Mouse (Mus musculus) liver, postnatal 0 days (tissue): ENCODE measurements around the gene Kcnc2. TPM values are rescaled to one million over a fixed set of nuclear protein-coding genes. Genes with fewer than 3 reads are reported as not detected.

Source experiments
- ATAC-seq: fragments of 200-750 bp; cut with Nextera tagmentation; 2 replicates; pipeline ENCODE4 v1.8.0; 2017; ENCODE audit warnings: mild to moderate bottlenecking, moderate library complexity
- DNase-seq: peaks from one replicate; pipeline ENCODE4 v3.0.0-alpha.2; 2016
- H3K27ac ChIP-seq: fragments of 300-500 bp; sonication (generic); 2 replicates; pipeline ENCODE4 v1.5.1; 2014; ENCODE audit warnings: antibody characterized with exemption, moderate library complexity, mild to moderate bottlenecking, low read depth
- H3K27me3 ChIP-seq: fragments of 300-500 bp; sonication (generic); 2 replicates; pipeline ENCODE4 v1.6.1; 2014; ENCODE audit warnings: low read length, control low read depth, mixed read lengths; ENCODE audit not compliant: insufficient read depth
- H3K36me3 ChIP-seq: fragments of 300-500 bp; sonication (generic); replicated peaks from 2 replicates; pipeline ENCODE4 v1.6.1; 2014; ENCODE audit warnings: mild to moderate bottlenecking, control low read depth, low read length, moderate library complexity, mixed read lengths; ENCODE audit not compliant: insufficient read depth
- H3K4me1 ChIP-seq: fragments of 300-500 bp; sonication (generic); 2 replicates; pipeline ENCODE4 v1.6.1; 2014; ENCODE audit warnings: antibody characterized with exemption, mild to moderate bottlenecking, control low read depth; ENCODE audit not compliant: insufficient read depth
- H3K4me2 ChIP-seq: fragments of 300-500 bp; sonication (generic); 2 replicates; pipeline ENCODE4 v1.6.1; 2014; ENCODE audit warnings: low read depth, mild to moderate bottlenecking, low read length, moderate library complexity, mixed read lengths
- H3K4me3 ChIP-seq: fragments of 300-500 bp; sonication (generic); 2 replicates; pipeline ENCODE4 v1.5.1; 2014; ENCODE audit warnings: low read depth, low read length
- H3K9ac ChIP-seq: fragments of 300-500 bp; sonication (generic); replicated peaks from 2 replicates; pipeline ENCODE4 v1.6.1; 2014; ENCODE audit warnings: mild to moderate bottlenecking, moderate library complexity
- H3K9me3 ChIP-seq: fragments of 300-500 bp; sonication (generic); 2 replicates; pipeline ENCODE4 v1.6.1; 2016; ENCODE audit warnings: mild to moderate bottlenecking, control low read depth, low read length, mixed read lengths
- CTCF ChIP-seq: sonication (generic); IDR thresholded peaks from 2 replicates; pipeline ENCODE4 v1.5.1; 2016; ENCODE audit warnings: antibody characterized with exemption, low read depth
- EP300 ChIP-seq: IDR thresholded peaks from 2 replicates; pipeline ENCODE4 v1.6.1; 2016; ENCODE audit warnings: antibody characterized with exemption, low read depth, mild to moderate bottlenecking
- WGBS: fragments of 180-500 bp; shearing (Covaris S2); extraction: QIAGEN DNeasy Blood & Tissue Kit; methylation state at CpG from one replicate; pipeline ENCODE4 v1.1.7; 2014; ENCODE audit not compliant: insufficient replicate concordance; 5-methylcytosine and 5-hydroxymethylcytosine counted together
- polyA plus RNA-seq: library from polyadenylated mRNA; unstranded; fragments of >200 nt; fragmentation: Nextera tagmentation; extraction: Ambion mirVana; gene quantifications from 2 replicates; pipeline ENCODE4 v1.2.1, GENCODE M21; 2015

Gene Kcnc2
- polyA plus RNA-seq, 1 experiment from 2014 or later, result not detected

GRCm38 (mm10) chr10:112263467-112263866 is 7.5 kb upstream of the Kcnc2 start:
- WGBS, result 62% methylated on average over 3 of the region's 3 CpGs
- H3K9ac ChIP-seq, result no peak overlapping the region
- DNase-seq (no peak), ATAC-seq (no peak)
- no peaks in the 10 kb centered on the region for H3K9me3 ChIP-seq
- TF ChIP-seq EP300 (no peak), CTCF (no peak)
- no peak overlapping the region for H3K4me3 ChIP-seq
- H3K4me1 ChIP-seq, result no peaks in the 10 kb centered on the region
- H3K36me3 ChIP-seq, result no peaks in the 10 kb centered on the region
- H3K27me3 ChIP-seq, result 0 out of 2 replicates have a peak, but pooled peaks cover 4% of the 10 kb centered on the region
- H3K4me2 ChIP-seq, result no peak overlapping the region
- no peak overlapping the region for H3K27ac ChIP-seq

- no peak overlapping the region for H3K4me3 ChIP-seq
- TF ChIP-seq CTCF, result no peak
- no peak for TF ChIP-seq EP300
- H3K27me3 ChIP-seq, result peaks cover 43% of the 10 kb centered on the region
- ATAC-seq (no peak), DNase-seq (no peak)
- no peak overlapping the region for H3K27ac ChIP-seq
- no peak overlapping the region for H3K9ac ChIP-seq
- no peak overlapping the region for H3K4me2 ChIP-seq
- WGBS, result 60% methylated on average over 3 of the region's 3 CpGs
- no peaks in the 10 kb centered on the region for H3K9me3 ChIP-seq
- H3K36me3 ChIP-seq, result no peaks in the 10 kb centered on the region
- H3K4me1 ChIP-seq, result peaks cover 3% of the 10 kb centered on the region; the same call in 1 of the 2 replicates
These were observed 1.4 kb upstream of the Kcnc2 start for GRCm38 (mm10) chr10:112269481-112269880.

- 2% methylated on average over 43 of the region's 43 CpGs for WGBS
- H3K27me3 ChIP-seq, result peaks cover 43% of the 10 kb centered on the region
- no peaks in the 10 kb centered on the region for H3K36me3 ChIP-seq
- peak; percentile 18 for DNase-seq
- peaks cover 3% of the 10 kb centered on the region; the same call in 1 of the 2 replicates for H3K4me1 ChIP-seq
- H3K9ac ChIP-seq, result 0 out of 2 replicates have a peak overlapping the region, but pooled peaks have one; percentile 11
- TF ChIP-seq EP300 (no peak), CTCF (no peak)
- no peak overlapping the region for H3K27ac ChIP-seq
- H3K4me3 ChIP-seq, result peak overlapping the region; percentile 36
- ATAC-seq, result no peak
- H3K4me2 ChIP-seq, result peak overlapping the region; percentile 65
- H3K9me3 ChIP-seq, result no peaks in the 10 kb centered on the region
These were observed 761 bp upstream of the Kcnc2 start for GRCm38 (mm10) chr10:112269939-112270781.

- ATAC-seq, result no peak
These were observed 863 bp downstream of the Kcnc2 start for GRCm38 (mm10) chr10:112271803-112272165.

GRCm38 (mm10) chr10:112272171-112272570 is 1.2 kb downstream of the Kcnc2 start:
- WGBS, result 15% methylated on average over 14 of the region's 14 CpGs
- H3K27me3 ChIP-seq, result peaks cover 43% of the 10 kb centered on the region
- peak overlapping the region; percentile 24; the same call in 1 of the 2 replicates for H3K4me3 ChIP-seq
- DNase-seq (no peak), ATAC-seq (no peak)
- peaks cover 3% of the 10 kb centered on the region; the same call in 1 of the 2 replicates for H3K4me1 ChIP-seq
- no peak overlapping the region for H3K9ac ChIP-seq
- H3K36me3 ChIP-seq, result no peaks in the 10 kb centered on the region
- peak overlapping the region; percentile 65; the same call in 1 of the 2 replicates for H3K4me2 ChIP-seq
- no peaks in the 10 kb centered on the region for H3K9me3 ChIP-seq
- no peak overlapping the region for H3K27ac ChIP-seq
- TF ChIP-seq CTCF (no peak), EP300 (no peak)

More at GRCm38 (mm10) chr10:112271803-112272165, 863 bp downstream of the Kcnc2 start:
- H3K36me3 ChIP-seq, result no peaks in the 10 kb centered on the region
- peak overlapping the region; percentile 65 for H3K4me2 ChIP-seq
- DNase-seq, result peak; percentile 17
- H3K9ac ChIP-seq, result no peak overlapping the region
- H3K27ac ChIP-seq, result no peak overlapping the region
- H3K4me3 ChIP-seq, result peak overlapping the region; percentile 24
- TF ChIP-seq CTCF (no peak), EP300 (no peak)
- peaks cover 3% of the 10 kb centered on the region; the same call in 1 of the 2 replicates for H3K4me1 ChIP-seq
- H3K9me3 ChIP-seq, result no peaks in the 10 kb centered on the region
- WGBS, result under 1% methylated on average over 36 of the region's 36 CpGs
- peaks cover 43% of the 10 kb centered on the region for H3K27me3 ChIP-seq

- no peaks in the 10 kb centered on the region for H3K4me1 ChIP-seq
- WGBS, result 51% methylated on average over 3 of the region's 3 CpGs
- DNase-seq, result no peak
- H3K4me2 ChIP-seq, result no peak overlapping the region
- TF ChIP-seq EP300 (no peak), CTCF (no peak)
- no peaks in the 10 kb centered on the region for H3K36me3 ChIP-seq
- no peak overlapping the region for H3K9ac ChIP-seq
- 0 out of 2 replicates have a peak, but pooled peaks cover 2% of the 10 kb centered on the region for H3K27me3 ChIP-seq
- no peak overlapping the region for H3K4me3 ChIP-seq
- no peaks in the 10 kb centered on the region for H3K9me3 ChIP-seq
- H3K27ac ChIP-seq, result no peak overlapping the region
- no peak for ATAC-seq
These were observed 7.1 kb downstream of the Kcnc2 start for GRCm38 (mm10) chr10:112277996-112278395.
